Mouse (Mus musculus): ENCODE measurements around the gene Sec31a.

GRCm38 (mm10) chr5:100315646-100316045, 100.4 kb downstream of the Sec31a start:
- TF ChIP-seq CTCF (conservative IDR thresholded peaks at IDR 0.05; ENCODE audit: low read length) (no peak), POU5F1 (IDR thresholded peaks at IDR 0.05; ENCODE audit: borderline replicate concordance, low read length) (no peak), NANOG (IDR thresholded peaks at IDR 0.05; ENCODE audit: borderline replicate concordance, low read length) (no peak)

Measured in E14TG2a.4 (cell line).